Mouse (Mus musculus) T-helper 2 cell (primary cell): ENCODE measurements around the gene St3gal3.

Experiments used
- in situ Hi-C: fragments of 300-600 bp; cut with MboI, MseI; formaldehyde crosslinking; loops from one replicate; pipeline ENCODE4 v1.15.1; 2025; ENCODE audit warnings: high pct_unique_total_duplicates

Gene St3gal3

GRCm38 (mm10) chr4:117990571-117990970 lies 144.1 kb downstream of the St3gal3 start:
- in situ Hi-C loops: no loop called here

GRCm38 (mm10) chr4:117989801-117990200 lies 144.9 kb downstream of the St3gal3 start:
- in situ Hi-C loops: no loop called here

- in situ Hi-C loops: no loop called here
Measured at GRCm38 (mm10) chr4:117986766-117987165, 147.9 kb downstream of the St3gal3 start.

- in situ Hi-C loops: no loop called here
Measured at GRCm38 (mm10) chr4:117984993-117985587, 149.6 kb downstream of the St3gal3 start.

GRCm38 (mm10) chr4:117984206-117984605 lies 150.5 kb downstream of the St3gal3 start:
- in situ Hi-C loops: no loop called here

GRCm38 (mm10) chr4:117982706-117983105 lies 152.0 kb downstream of the St3gal3 start:
- in situ Hi-C loops: no loop called here

- in situ Hi-C loops: no loop called here
Measured at GRCm38 (mm10) chr4:117981518-117981917, 153.2 kb downstream of the St3gal3 start.

GRCm38 (mm10) chr4:117980161-117980560 lies 154.6 kb downstream of the St3gal3 start:
- in situ Hi-C loops: no loop called here

- in situ Hi-C loops: no loop called here
Measured at GRCm38 (mm10) chr4:117979181-117979580, 155.5 kb downstream of the St3gal3 start.

GRCm38 (mm10) chr4:117978282-117978681 lies 156.4 kb downstream of the St3gal3 start:
- in situ Hi-C loops: no loop called here

GRCm38 (mm10) chr4:117977841-117978240 lies 156.9 kb downstream of the St3gal3 start:
- in situ Hi-C loops: no loop called here

GRCm38 (mm10) chr4:117977371-117977770 lies 157.3 kb downstream of the St3gal3 start:
- in situ Hi-C loops: no loop called here

GRCm38 (mm10) chr4:117975820-117976219 lies 158.9 kb downstream of the St3gal3 start:
- in situ Hi-C loops: no loop called here

GRCm38 (mm10) chr4:117974719-117975118 lies 160.0 kb downstream of the St3gal3 start:
- in situ Hi-C loops: no loop called here

- in situ Hi-C loops: no loop called here
Measured at GRCm38 (mm10) chr4:117972999-117973398, 161.7 kb downstream of the St3gal3 start.

- in situ Hi-C loops: no loop called here
Measured at GRCm38 (mm10) chr4:117964346-117965025, 170.2 kb downstream of the St3gal3 start.

GRCm38 (mm10) chr4:117957492-117957891 lies 177.2 kb downstream of the St3gal3 start:
- in situ Hi-C loops: no loop called here

- in situ Hi-C loops: no loop called here
Measured at GRCm38 (mm10) chr4:117947493-117947892, 187.2 kb downstream of the St3gal3 start.

GRCm38 (mm10) chr4:117946639-117947305 lies 187.9 kb downstream of the St3gal3 start:
- in situ Hi-C loops: no loop called here

- in situ Hi-C loops: no loop called here
Measured at GRCm38 (mm10) chr4:117943317-117943716, 191.4 kb downstream of the St3gal3 start.

GRCm38 (mm10) chr4:117936964-117937363 lies 197.8 kb downstream of the St3gal3 start:
- in situ Hi-C loops: no loop called here

GRCm38 (mm10) chr4:117934081-117934480 lies 200.6 kb downstream of the St3gal3 start:
- in situ Hi-C loops: no loop called here

GRCm38 (mm10) chr4:117933248-117933647 lies 201.5 kb downstream of the St3gal3 start:
- in situ Hi-C loops: no loop called here
